Mouse (Mus musculus): Measurements from ENCODE around the gene Exoc8.

Gene Exoc8

DNA sequence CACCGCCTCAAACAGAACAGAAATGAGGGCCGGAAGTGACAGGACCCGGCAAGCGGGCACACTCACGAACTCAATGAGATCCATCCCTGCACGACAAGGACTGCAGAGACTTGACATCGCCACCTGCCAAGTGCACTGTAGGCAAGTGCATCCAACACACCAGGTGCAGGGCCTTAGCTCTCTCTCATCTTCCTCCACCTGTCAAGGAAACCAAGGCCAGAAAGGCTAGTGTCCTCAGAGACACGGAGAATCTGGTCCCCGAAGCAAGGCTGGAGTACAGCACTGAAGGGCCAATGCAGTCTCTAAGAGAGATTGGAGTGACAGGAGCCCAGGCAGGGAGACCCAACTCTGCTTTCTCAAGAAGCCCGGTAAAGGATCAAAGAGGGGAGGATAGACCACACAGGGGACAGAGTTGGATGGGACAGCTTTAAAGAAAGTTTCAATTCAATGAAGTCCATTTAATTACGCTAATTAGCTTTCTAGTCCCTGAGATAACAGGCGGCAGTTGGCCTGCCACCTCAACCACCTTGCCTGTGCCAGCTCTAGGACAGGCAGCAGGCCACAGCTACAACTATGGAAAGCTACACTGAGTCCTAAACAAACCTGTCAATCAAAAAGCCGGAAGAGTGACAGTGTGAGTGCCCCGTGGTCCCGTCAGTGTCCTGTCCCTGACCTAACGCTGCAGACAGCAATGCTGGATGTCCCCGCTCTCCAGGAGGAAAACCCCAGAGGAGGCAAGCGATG is 20.4 kb upstream of the Exoc8 start:
- Histone ChIP-seq H3K4me1 (replicated peaks; ENCODE audit: low read depth, low read length) (peaks cover 29% of the 10 kb centered on the region), H3K9me3 (ENCODE audit: low read length) (no peaks in the 10 kb centered on the region), H3K4me3 (replicated peaks; ENCODE audit: low read length) (no peak overlapping the region), H3K27me3 (ENCODE audit: insufficient read depth, low read length) (no peaks in the 10 kb centered on the region), H3K36me3 (ENCODE audit: insufficient read depth, low read length) (peaks cover 34% of the 10 kb centered on the region)
- no peak for TF ChIP-seq NANOG (IDR thresholded peaks at IDR 0.05; ENCODE audit: borderline replicate concordance, low read length)
- TF ChIP-seq POU5F1 (IDR thresholded peaks at IDR 0.05; ENCODE audit: borderline replicate concordance, low read length) = no peak
- TF ChIP-seq CTCF (conservative IDR thresholded peaks at IDR 0.05; ENCODE audit: low read length) = no peak

DNA sequence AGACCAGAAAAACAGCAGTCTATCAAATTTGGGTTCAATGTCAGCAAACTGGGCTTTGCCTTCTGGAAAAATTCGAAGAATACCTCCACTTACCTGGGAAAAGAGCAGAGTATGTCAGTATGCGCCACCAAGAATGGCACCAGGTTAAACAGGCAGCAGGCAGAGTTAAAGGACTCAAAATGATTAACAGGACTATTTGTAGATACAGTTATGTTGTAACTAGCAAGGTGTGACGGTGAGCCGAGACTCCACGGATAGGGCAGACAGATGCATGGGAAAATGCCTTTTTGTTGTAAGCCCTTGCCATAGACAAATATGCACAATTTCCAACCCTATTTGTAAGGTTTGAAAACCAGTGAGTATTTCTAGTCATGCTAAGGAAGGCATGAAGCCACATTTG is 16.6 kb upstream of the Exoc8 start:
- Histone ChIP-seq H3K27me3 (ENCODE audit: insufficient read depth, low read length) (no peaks in the 10 kb centered on the region), H3K4me1 (replicated peaks; ENCODE audit: low read depth, low read length) (peaks cover 40% of the 10 kb centered on the region), H3K9me3 (ENCODE audit: low read length) (no peaks in the 10 kb centered on the region), H3K4me3 (replicated peaks; ENCODE audit: low read length) (no peak overlapping the region), H3K36me3 (ENCODE audit: insufficient read depth, low read length) (peaks cover 70% of the 10 kb centered on the region)
- no peak for TF ChIP-seq CTCF (conservative IDR thresholded peaks at IDR 0.05; ENCODE audit: low read length)
- TF ChIP-seq POU5F1 (IDR thresholded peaks at IDR 0.05; ENCODE audit: borderline replicate concordance, low read length) = no peak
- TF ChIP-seq NANOG (IDR thresholded peaks at IDR 0.05; ENCODE audit: borderline replicate concordance, low read length) = no peak

DNA sequence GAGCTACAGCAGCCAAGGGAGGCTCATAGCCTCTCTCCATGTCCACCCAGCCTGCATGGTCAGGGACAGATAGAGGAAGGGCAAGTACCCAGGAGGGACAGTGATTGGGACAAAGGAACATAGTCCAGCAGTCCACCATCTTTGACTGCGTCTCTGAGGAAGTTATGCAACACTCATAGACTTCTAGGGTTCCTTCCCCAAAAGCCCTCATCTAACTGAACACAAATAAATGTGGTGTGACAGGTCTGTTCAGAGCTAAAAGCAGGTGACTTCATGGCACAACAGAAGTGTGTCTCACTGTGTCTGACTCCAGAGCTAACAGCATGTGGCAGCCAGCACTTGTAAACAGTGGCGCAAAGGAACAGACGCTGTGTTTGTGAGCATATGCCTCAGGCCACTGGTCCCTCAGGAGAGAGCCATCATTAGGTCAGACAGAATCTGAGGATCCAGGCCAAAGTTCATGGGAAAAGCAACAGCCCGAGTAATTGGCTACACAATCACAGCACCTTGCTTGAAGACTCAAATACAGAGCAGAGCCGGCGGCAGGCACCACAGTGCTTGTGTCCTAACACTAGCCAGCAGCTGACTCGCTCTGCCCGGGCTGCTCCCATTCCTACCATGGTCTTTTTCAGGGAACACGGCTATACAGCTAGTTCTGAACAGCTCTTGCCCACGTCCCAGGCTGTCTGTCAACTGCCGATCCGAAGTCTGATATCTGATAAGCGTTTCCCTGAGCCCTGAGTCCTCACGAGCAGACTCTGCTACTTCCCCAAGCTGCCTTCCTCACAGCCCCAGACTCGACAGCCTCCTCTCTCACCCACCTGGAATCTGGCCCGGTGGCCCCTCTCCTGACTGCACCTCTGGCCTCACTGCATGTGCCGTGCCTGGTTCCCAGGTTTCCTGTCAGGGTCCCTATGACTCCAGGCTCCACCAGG is 14.7 kb upstream of the Exoc8 start:
- no peaks in the 10 kb centered on the region for H3K9me3 ChIP-seq (ENCODE audit: low read length)
- H3K27me3 ChIP-seq (ENCODE audit: insufficient read depth, low read length) = no peaks in the 10 kb centered on the region
- no peak overlapping the region for H3K4me3 ChIP-seq (replicated peaks; ENCODE audit: low read length)
- peaks cover 88% of the 10 kb centered on the region for H3K36me3 ChIP-seq (ENCODE audit: insufficient read depth, low read length)
- TF ChIP-seq POU5F1 (IDR thresholded peaks at IDR 0.05; ENCODE audit: borderline replicate concordance, low read length) = no peak
- TF ChIP-seq NANOG (IDR thresholded peaks at IDR 0.05; ENCODE audit: borderline replicate concordance, low read length) = no peak
- TF ChIP-seq CTCF (conservative IDR thresholded peaks at IDR 0.05; ENCODE audit: low read length) = no peak
- H3K4me1 ChIP-seq (replicated peaks; ENCODE audit: low read depth, low read length) = peaks cover 34% of the 10 kb centered on the region

DNA sequence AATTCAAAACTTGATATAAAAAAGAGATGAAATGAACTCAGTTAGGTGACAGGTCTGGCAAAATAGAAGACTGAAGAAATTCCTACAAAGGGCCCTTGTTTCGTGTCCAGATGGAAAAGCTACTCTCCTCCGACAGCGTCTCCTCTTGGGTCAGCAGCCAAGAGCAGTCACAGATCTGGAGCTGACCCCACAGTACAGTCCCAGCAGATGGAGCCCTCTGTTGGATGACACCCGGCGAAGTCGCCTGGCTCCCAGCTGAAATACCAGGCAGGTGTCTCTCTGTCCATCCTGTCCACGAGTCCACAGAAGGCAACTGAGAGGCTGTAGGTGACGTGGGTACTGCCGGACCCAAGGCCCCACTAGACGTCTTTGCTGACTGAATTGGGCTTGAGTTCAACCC is 12.8 kb upstream of the Exoc8 start:
- no peak for TF ChIP-seq CTCF (conservative IDR thresholded peaks at IDR 0.05; ENCODE audit: low read length)
- TF ChIP-seq NANOG (IDR thresholded peaks at IDR 0.05; ENCODE audit: borderline replicate concordance, low read length) = no peak
- no peak for TF ChIP-seq POU5F1 (IDR thresholded peaks at IDR 0.05; ENCODE audit: borderline replicate concordance, low read length)
- peaks cover 97% of the 10 kb centered on the region for H3K36me3 ChIP-seq (ENCODE audit: insufficient read depth, low read length)
- no peak overlapping the region for H3K4me3 ChIP-seq (replicated peaks; ENCODE audit: low read length)
- H3K4me1 ChIP-seq (replicated peaks; ENCODE audit: low read depth, low read length) = peaks cover 29% of the 10 kb centered on the region
- H3K9me3 ChIP-seq (ENCODE audit: low read length) = no peaks in the 10 kb centered on the region
- H3K27me3 ChIP-seq (ENCODE audit: insufficient read depth, low read length) = no peaks in the 10 kb centered on the region

DNA sequence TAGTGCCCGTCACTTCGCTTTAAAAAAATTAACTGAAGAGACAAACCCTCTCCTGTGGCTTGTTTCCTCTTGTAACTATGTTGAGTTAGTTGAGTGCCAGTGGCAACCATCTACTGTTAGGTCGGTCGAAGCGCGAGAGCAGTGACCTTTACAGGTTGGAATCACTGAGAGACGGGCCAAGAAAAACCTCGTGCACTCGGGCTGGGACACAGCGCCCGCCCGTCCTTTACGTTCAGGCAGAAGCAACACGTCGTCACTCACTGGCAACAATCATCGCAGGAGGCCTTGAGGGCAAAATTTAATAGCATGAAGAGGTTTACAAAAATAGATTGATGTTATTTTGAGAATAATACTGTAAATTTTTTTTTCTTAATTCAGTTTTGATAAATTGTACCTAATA is 12.4 kb upstream of the Exoc8 start:
- peaks cover 29% of the 10 kb centered on the region for H3K4me1 ChIP-seq (replicated peaks; ENCODE audit: low read depth, low read length)
- H3K9me3 ChIP-seq (ENCODE audit: low read length) = no peaks in the 10 kb centered on the region
- H3K4me3 ChIP-seq (replicated peaks; ENCODE audit: low read length) = no peak overlapping the region
- TF ChIP-seq CTCF (conservative IDR thresholded peaks at IDR 0.05; ENCODE audit: low read length) (no peak), NANOG (IDR thresholded peaks at IDR 0.05; ENCODE audit: borderline replicate concordance, low read length) (no peak), POU5F1 (IDR thresholded peaks at IDR 0.05; ENCODE audit: borderline replicate concordance, low read length) (no peak)
- peaks cover 96% of the 10 kb centered on the region for H3K36me3 ChIP-seq (ENCODE audit: insufficient read depth, low read length)
- no peaks in the 10 kb centered on the region for H3K27me3 ChIP-seq (ENCODE audit: insufficient read depth, low read length)

DNA sequence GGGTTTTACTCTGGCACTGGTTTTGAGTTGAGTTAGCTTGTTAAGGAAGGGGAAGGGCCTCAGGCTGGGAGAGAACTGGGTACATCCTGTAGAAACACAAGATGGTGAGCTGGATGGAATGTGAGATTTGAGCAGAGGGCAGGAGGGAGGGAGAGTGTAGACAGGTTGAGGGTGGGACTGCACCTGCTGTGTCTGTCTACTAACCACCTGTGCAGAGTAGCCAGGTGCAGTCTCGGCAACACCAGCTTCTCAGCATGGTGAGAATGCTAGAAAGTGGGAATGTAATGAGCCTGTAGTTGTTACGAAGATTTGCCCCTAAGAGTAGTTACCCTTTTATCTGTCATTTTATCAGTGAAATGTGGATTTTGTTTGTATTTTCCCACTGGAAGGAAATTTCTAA is 8.0 kb upstream of the Exoc8 start:
- TF ChIP-seq CTCF (conservative IDR thresholded peaks at IDR 0.05; ENCODE audit: low read length) (no peak), POU5F1 (IDR thresholded peaks at IDR 0.05; ENCODE audit: borderline replicate concordance, low read length) (no peak), NANOG (IDR thresholded peaks at IDR 0.05; ENCODE audit: borderline replicate concordance, low read length) (no peak)
- Histone ChIP-seq H3K36me3 (ENCODE audit: insufficient read depth, low read length) (peaks cover 94% of the 10 kb centered on the region), H3K4me3 (replicated peaks; ENCODE audit: low read length) (no peak overlapping the region), H3K27me3 (ENCODE audit: insufficient read depth, low read length) (no peaks in the 10 kb centered on the region), H3K9me3 (ENCODE audit: low read length) (no peaks in the 10 kb centered on the region), H3K4me1 (replicated peaks; ENCODE audit: low read depth, low read length) (peaks cover 23% of the 10 kb centered on the region)

DNA sequence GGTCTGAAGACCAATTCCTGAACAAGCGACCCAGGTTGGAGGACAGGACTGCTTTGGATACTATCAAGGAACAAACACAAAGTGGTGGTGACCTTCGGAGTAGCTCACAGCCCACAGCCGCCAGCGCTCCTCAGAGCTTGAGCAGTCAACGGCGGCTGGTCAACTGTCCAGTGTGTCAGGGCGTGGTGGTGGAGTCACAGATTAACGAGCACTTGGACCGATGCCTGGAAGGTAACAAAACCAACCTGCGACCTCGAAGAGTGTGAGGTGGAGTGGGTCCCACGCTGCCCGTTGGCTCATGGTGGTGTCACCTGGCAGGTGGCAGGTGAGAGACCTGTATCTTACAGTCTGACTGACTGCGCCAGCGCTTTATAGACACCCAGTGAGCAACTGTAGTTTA is 5.7 kb upstream of the Exoc8 start:
- H3K9me3 ChIP-seq (ENCODE audit: low read length) = no peaks in the 10 kb centered on the region
- peaks cover 34% of the 10 kb centered on the region for H3K4me1 ChIP-seq (replicated peaks; ENCODE audit: low read depth, low read length)
- no peak overlapping the region for H3K4me3 ChIP-seq (replicated peaks; ENCODE audit: low read length)
- TF ChIP-seq CTCF (conservative IDR thresholded peaks at IDR 0.05; ENCODE audit: low read length) = no peak
- no peak for TF ChIP-seq POU5F1 (IDR thresholded peaks at IDR 0.05; ENCODE audit: borderline replicate concordance, low read length)
- TF ChIP-seq NANOG (IDR thresholded peaks at IDR 0.05; ENCODE audit: borderline replicate concordance, low read length) = no peak
- H3K36me3 ChIP-seq (ENCODE audit: insufficient read depth, low read length) = peaks cover 92% of the 10 kb centered on the region
- no peaks in the 10 kb centered on the region for H3K27me3 ChIP-seq (ENCODE audit: insufficient read depth, low read length)

DNA sequence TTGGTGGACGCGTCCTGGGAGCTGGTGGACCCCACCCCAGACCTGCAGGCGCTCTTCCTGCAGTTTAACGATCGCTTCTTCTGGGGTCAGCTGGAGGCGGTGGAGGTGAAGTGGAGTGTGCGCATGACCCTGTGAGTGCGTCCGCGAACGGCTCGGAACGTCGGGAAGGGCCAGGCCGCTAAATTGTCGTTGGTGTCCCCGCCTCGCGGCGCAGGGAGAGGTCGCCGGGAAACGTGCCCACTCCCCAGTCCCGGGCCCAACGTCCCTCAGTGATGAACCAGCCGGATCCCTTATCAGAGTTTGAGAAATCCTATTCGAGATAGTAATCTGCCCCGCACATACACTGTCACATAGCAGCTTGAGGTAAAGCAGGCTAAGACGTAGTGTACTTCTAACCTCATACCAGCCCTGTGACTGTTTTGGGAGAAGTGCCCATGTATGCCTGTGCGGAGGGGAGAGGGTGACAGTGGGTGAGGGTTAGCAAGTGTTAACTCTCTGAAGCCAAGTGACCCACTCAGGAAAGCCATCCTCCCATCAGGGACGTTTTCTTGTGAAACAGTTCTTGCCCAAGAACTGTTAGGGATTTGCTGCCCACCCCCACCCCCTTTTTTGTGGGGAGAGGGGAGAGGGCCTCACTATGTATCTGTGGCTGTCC is 873 bp upstream of the Exoc8 start:
- Histone ChIP-seq H3K27me3 (ENCODE audit: insufficient read depth, low read length) (no peaks in the 10 kb centered on the region), H3K36me3 (ENCODE audit: insufficient read depth, low read length) (peaks cover 78% of the 10 kb centered on the region), H3K4me1 (replicated peaks; ENCODE audit: low read depth, low read length) (peaks cover 50% of the 10 kb centered on the region), H3K4me3 (replicated peaks; ENCODE audit: low read length) (peak overlapping the region; percentile 94), H3K9me3 (ENCODE audit: low read length) (no peaks in the 10 kb centered on the region)
- no peak for TF ChIP-seq NANOG (IDR thresholded peaks at IDR 0.05; ENCODE audit: borderline replicate concordance, low read length)
- no peak for TF ChIP-seq POU5F1 (IDR thresholded peaks at IDR 0.05; ENCODE audit: borderline replicate concordance, low read length)
- no peak for TF ChIP-seq CTCF (conservative IDR thresholded peaks at IDR 0.05; ENCODE audit: low read length)

All from E14TG2a.4 (cell line).